Mouse (Mus musculus) lung, embryonic 15.5 days (tissue): ENCODE measurements around the gene Dgkd. TPM values are rescaled to one million over a fixed set of nuclear protein-coding genes. Genes with fewer than 3 reads are reported as not detected.

Experiments
- ATAC-seq: fragments of 200-750 bp; cut with Nextera tagmentation; 2 replicates; pipeline ENCODE4 v1.8.0; 2017; ENCODE audit warnings: moderate number of reproducible peaks, borderline replicate concordance; ENCODE audit not compliant: low FRiP score, low TSS enrichment; ENCODE audit errors: extremely low read depth
- H3K27ac ChIP-seq: fragments of 300-500 bp; sonication (generic); 2 replicates; pipeline ENCODE4 v1.5.1; 2015; ENCODE audit warnings: moderate library complexity, mild to moderate bottlenecking, inconsistent platforms
- H3K27me3 ChIP-seq: fragments of 300-500 bp; sonication (generic); 2 replicates; pipeline ENCODE4 v1.6.1; 2015; ENCODE audit warnings: inconsistent platforms
- H3K36me3 ChIP-seq: fragments of 300-500 bp; sonication (generic); 2 replicates; pipeline ENCODE4 v1.6.1; 2015; ENCODE audit warnings: inconsistent platforms
- H3K4me1 ChIP-seq: fragments of 300-500 bp; sonication (generic); 2 replicates; pipeline ENCODE4 v1.6.1; 2015; ENCODE audit warnings: inconsistent platforms
- H3K4me2 ChIP-seq: fragments of 300-500 bp; sonication (generic); 2 replicates; pipeline ENCODE4 v1.6.1; 2015; ENCODE audit warnings: inconsistent platforms, mild to moderate bottlenecking, moderate library complexity
- H3K4me3 ChIP-seq: fragments of 300-500 bp; sonication (generic); 2 replicates; pipeline ENCODE4 v1.5.1; 2015; ENCODE audit warnings: mild to moderate bottlenecking, inconsistent platforms
- H3K9ac ChIP-seq: fragments of 300-500 bp; sonication (generic); 2 replicates; pipeline ENCODE4 v1.6.1; 2015; ENCODE audit warnings: inconsistent platforms
- H3K9me3 ChIP-seq: fragments of 300-500 bp; sonication (generic); 2 replicates; pipeline ENCODE4 v1.6.1; 2016; ENCODE audit warnings: inconsistent platforms
- WGBS: fragments of 180-500 bp; shearing (Covaris S2); methylation state at CpG from one replicate; pipeline ENCODE4 v1.1.7; 2015; 5-methylcytosine and 5-hydroxymethylcytosine counted together
- polyA plus RNA-seq: library from polyadenylated mRNA; unstranded; fragments of >200 nt; fragmentation: Nextera tagmentation; extraction: Ambion mirVana; gene quantifications from 2 replicates; pipeline ENCODE4 v1.2.1, GENCODE M21; 2015

Dgkd gene
- polyA plus RNA-seq, 1 experiment from 2014 or later: 33.5 TPM

GRCm38 (mm10) chr1:87873081-87873480 is 20.0 kb downstream of the Dgkd start:
- ATAC-seq: no peak
- no peaks in the 10 kb centered on the region for H3K36me3 ChIP-seq
- no peak overlapping the region for H3K27ac ChIP-seq
- H3K4me2 ChIP-seq: no peak overlapping the region
- no peaks in the 10 kb centered on the region for H3K9me3 ChIP-seq
- no peak overlapping the region for H3K4me3 ChIP-seq
- peaks cover 15% of the 10 kb centered on the region for H3K4me1 ChIP-seq
- no peaks in the 10 kb centered on the region for H3K27me3 ChIP-seq
- no peak overlapping the region for H3K9ac ChIP-seq

- Histone ChIP-seq H3K27me3 (no peaks in the 10 kb centered on the region), H3K9ac (no peak overlapping the region), H3K27ac (no peak overlapping the region), H3K4me2 (no peak overlapping the region), H3K36me3 (no peaks in the 10 kb centered on the region), H3K4me3 (no peak overlapping the region), H3K9me3 (no peaks in the 10 kb centered on the region), H3K4me1 (peaks cover 42% of the 10 kb centered on the region)
- ATAC-seq: no peak
- WGBS: 91% methylated on average over 1 of the region's 1 CpGs
These were observed 23.0 kb downstream of the Dgkd start for GRCm38 (mm10) chr1:87876065-87876464.

DNA sequence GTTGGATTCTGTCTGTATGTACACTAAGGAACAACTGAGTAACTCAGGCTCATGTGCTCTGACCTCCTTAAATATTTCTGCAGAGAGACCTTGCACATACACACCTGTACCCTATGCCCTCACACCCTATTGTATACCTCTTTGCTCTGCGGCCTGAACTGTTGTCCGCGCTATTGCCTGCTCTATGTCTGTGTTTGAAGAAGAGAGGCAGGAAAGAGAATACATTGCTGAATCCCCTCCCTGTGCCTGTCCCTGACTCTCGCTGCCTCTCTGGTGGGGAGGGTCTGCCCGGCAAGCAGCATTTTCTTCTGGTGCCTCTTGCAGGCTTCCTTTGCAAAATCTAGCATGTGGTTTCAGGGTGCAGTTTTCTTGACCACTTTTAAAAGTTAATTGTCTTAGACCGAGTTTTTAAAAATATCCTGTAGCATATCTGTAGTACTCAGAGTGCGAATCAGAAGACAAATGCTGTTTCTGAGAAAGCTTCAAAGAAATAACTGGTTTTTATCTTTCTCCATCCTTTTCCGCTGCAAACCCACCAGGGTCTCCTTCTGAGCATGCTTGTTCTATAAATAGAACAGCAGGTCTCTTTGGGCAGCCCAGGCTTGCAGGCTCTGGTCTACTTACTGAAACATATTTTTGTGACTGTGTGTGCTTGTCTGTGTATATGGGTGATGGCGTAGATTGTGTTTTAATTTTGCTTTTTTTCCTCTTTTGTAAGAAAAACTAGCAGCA is 24.6 kb downstream of the Dgkd start:
- Histone ChIP-seq H3K4me1 (peaks cover 49% of the 10 kb centered on the region), H3K4me2 (no peak overlapping the region)
- WGBS: 48% methylated on average over 9 of the region's 9 CpGs

DNA sequence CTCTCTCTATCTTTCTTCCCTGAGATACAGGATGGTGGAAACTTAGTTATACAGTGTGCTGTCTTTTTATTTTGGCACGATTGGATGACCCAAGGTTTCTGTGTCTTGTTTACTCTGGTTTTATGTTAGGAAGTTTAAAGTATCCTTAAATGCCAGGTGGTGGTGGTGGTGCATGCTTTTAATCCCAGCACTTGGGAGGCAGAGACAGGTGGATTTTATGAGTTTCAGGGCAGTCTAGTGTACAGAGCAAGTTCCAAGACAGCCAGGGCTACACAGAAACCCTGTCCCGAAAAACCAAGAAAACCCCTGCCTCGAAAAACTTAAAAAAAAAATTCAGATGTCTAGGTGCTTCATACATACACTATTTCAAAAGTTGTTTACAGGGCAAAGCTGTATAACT is 25.9 kb downstream of the Dgkd start:
- H3K36me3 ChIP-seq: peaks cover 9% of the 10 kb centered on the region
- H3K4me1 ChIP-seq: peaks cover 49% of the 10 kb centered on the region
- H3K27ac ChIP-seq: peak overlapping the region; percentile 94
- H3K9me3 ChIP-seq: no peaks in the 10 kb centered on the region
- no peak for ATAC-seq
- 72% methylated on average over 3 of the region's 3 CpGs for WGBS
- H3K27me3 ChIP-seq: no peaks in the 10 kb centered on the region
- H3K9ac ChIP-seq: no peak overlapping the region
- no peak overlapping the region for H3K4me2 ChIP-seq
- H3K4me3 ChIP-seq: no peak overlapping the region

More for the DNA sequence above, 24.6 kb downstream of the Dgkd start:
- Histone ChIP-seq H3K9me3 (no peaks in the 10 kb centered on the region), H3K9ac (no peak overlapping the region), H3K27me3 (no peaks in the 10 kb centered on the region), H3K36me3 (0 out of 2 replicates have a peak, but pooled peaks cover under 1% of the 10 kb centered on the region), H3K27ac (0 out of 2 replicates have a peak overlapping the region, but pooled peaks have one; percentile 94), H3K4me3 (no peak overlapping the region)
- no peak for ATAC-seq

GRCm38 (mm10) chr1:87879494-87880325 is 26.6 kb downstream of the Dgkd start:
- H3K4me1 ChIP-seq: peaks cover 49% of the 10 kb centered on the region

DNA sequence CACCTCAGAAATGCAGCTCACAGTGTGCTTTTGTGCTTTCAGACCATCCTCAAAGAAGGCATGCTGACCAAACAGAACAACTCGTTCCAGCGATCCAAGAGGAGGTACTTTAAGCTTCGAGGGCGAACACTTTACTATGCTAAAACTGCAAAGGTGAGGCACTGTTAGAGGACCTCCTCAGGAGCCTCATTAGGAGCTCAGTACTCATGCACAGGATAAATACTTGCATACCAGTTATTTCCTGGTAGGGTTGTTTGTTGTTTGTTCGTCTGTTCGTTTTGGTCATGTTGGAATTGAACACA is 27.2 kb downstream of the Dgkd start:
- ATAC-seq: no peak
- Histone ChIP-seq H3K4me1 (peaks cover 49% of the 10 kb centered on the region), H3K36me3 (peaks cover 14% of the 10 kb centered on the region), H3K9ac (no peak overlapping the region), H3K9me3 (no peaks in the 10 kb centered on the region), H3K27ac (peak overlapping the region; percentile 94), H3K4me2 (peak overlapping the region; percentile 28; the same call in 1 of the 2 replicates), H3K27me3 (no peaks in the 10 kb centered on the region), H3K4me3 (no peak overlapping the region)
- 75% methylated on average over 6 of the region's 6 CpGs for WGBS

More at GRCm38 (mm10) chr1:87879494-87880325, 26.6 kb downstream of the Dgkd start:
- no peak overlapping the region for H3K9ac ChIP-seq
- peak overlapping the region; percentile 28; the same call in 1 of the 2 replicates for H3K4me2 ChIP-seq
- peaks cover 13% of the 10 kb centered on the region for H3K36me3 ChIP-seq
- H3K9me3 ChIP-seq: no peaks in the 10 kb centered on the region
- 7% methylated on average over 3 of the region's 3 CpGs for WGBS
- no peak overlapping the region for H3K4me3 ChIP-seq
- H3K27ac ChIP-seq: peak overlapping the region; percentile 94
- H3K27me3 ChIP-seq: no peaks in the 10 kb centered on the region
- peak; percentile 95 for ATAC-seq

GRCm38 (mm10) chr1:87880856-87881255 is 27.8 kb downstream of the Dgkd start:
- WGBS: 38% methylated on average over 2 of the region's 2 CpGs
- Histone ChIP-seq H3K9ac (no peak overlapping the region), H3K36me3 (peaks cover 18% of the 10 kb centered on the region), H3K4me2 (no peak overlapping the region), H3K27ac (peak overlapping the region; percentile 94), H3K4me3 (no peak overlapping the region), H3K27me3 (no peaks in the 10 kb centered on the region), H3K4me1 (peaks cover 49% of the 10 kb centered on the region), H3K9me3 (no peaks in the 10 kb centered on the region)
- no peak for ATAC-seq

DNA sequence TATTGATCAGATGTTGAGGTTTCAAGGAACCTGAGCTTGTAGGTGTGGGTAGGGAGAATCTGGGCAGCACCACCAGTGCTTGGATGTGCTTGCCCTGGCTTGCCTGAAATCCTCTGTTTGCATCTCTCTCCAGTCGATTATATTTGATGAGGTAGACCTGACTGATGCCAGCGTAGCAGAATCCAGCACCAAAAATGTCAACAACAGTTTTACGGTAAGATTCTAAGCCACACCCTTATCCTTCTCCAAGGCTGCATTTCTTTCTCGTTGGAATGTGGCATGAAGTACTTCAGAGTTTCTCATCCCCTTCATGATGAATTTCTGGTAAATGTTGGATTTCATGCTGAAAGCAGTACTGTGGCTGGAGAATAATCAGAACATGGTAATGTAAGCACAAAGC is 28.6 kb downstream of the Dgkd start:
- Histone ChIP-seq H3K27me3 (no peaks in the 10 kb centered on the region), H3K4me1 (peaks cover 49% of the 10 kb centered on the region), H3K27ac (peak overlapping the region; percentile 94; the same call in 1 of the 2 replicates), H3K9ac (no peak overlapping the region), H3K4me2 (no peak overlapping the region), H3K36me3 (peaks cover 18% of the 10 kb centered on the region), H3K4me3 (no peak overlapping the region), H3K9me3 (no peaks in the 10 kb centered on the region)
- ATAC-seq: no peak
- 42% methylated on average over 4 of the region's 4 CpGs for WGBS

- Histone ChIP-seq H3K4me2 (no peak overlapping the region), H3K9me3 (no peaks in the 10 kb centered on the region), H3K4me3 (no peak overlapping the region), H3K4me1 (peaks cover 45% of the 10 kb centered on the region), H3K27ac (no peak overlapping the region), H3K27me3 (no peaks in the 10 kb centered on the region), H3K9ac (no peak overlapping the region), H3K36me3 (peaks cover 18% of the 10 kb centered on the region)
- no peak for ATAC-seq
These were observed 29.5 kb downstream of the Dgkd start for GRCm38 (mm10) chr1:87882554-87882953.

DNA sequence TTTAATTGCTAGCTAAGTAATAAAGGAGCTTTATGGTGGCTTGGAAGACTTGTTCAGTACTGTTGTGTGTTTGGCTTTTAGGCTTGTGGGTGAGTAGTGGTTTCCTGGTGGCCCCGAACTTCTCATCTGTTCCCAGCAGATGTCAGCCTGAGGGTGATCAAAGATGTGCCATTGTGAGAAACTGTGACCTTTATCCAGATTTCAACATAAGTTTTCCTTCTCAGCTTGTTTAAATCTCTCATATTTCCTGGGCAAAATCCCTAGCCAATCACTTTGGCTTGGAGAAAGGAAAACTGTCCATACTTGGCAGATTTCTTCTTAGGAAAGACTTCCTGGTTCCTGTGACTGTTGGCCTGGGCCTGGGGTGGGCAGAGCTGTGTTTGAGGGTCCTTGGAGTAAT is 37.9 kb downstream of the Dgkd start:
- H3K4me1 ChIP-seq: peaks cover 17% of the 10 kb centered on the region
- peak overlapping the region; percentile 33 for H3K27ac ChIP-seq
- H3K9me3 ChIP-seq: no peaks in the 10 kb centered on the region
- no peak overlapping the region for H3K4me3 ChIP-seq
- peak; percentile 67; the same call in 1 of the 2 replicates for ATAC-seq
- 31% methylated on average over 1 of the region's 1 CpGs for WGBS
- H3K36me3 ChIP-seq: no peaks in the 10 kb centered on the region
- no peak overlapping the region for H3K4me2 ChIP-seq
- no peak overlapping the region for H3K9ac ChIP-seq
- H3K27me3 ChIP-seq: no peaks in the 10 kb centered on the region

GRCm38 (mm10) chr1:87891634-87892033 is 38.5 kb downstream of the Dgkd start:
- no peaks in the 10 kb centered on the region for H3K9me3 ChIP-seq
- no peak overlapping the region for H3K4me2 ChIP-seq
- no peak overlapping the region for H3K4me3 ChIP-seq
- 72% methylated on average over 4 of the region's 4 CpGs for WGBS
- no peaks in the 10 kb centered on the region for H3K36me3 ChIP-seq
- H3K9ac ChIP-seq: no peak overlapping the region
- H3K27ac ChIP-seq: peak overlapping the region; percentile 33
- no peaks in the 10 kb centered on the region for H3K27me3 ChIP-seq
- ATAC-seq: no peak
- H3K4me1 ChIP-seq: peaks cover 17% of the 10 kb centered on the region

DNA sequence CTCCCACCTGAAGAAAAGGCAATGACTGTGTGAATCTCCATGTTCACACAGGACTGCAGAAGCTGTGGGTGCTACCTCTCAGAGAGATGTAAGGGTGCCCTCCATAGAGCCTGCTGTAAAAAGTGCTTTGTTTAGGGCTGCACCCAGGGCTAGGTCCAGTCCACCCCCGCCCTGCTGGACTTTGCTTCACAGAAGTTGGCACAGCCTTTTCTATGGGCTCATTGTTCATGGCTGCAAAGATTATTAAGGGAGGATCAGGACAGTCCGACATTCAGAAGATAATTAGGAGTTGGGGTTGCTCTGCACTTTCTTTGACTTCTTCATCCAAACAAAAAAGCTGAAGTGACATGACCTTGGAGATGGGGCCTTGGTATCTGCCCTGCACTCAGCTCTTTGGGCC is 39.4 kb downstream of the Dgkd start:
- ATAC-seq: no peak
- no peak overlapping the region for H3K9ac ChIP-seq
- H3K27ac ChIP-seq: no peak overlapping the region
- H3K36me3 ChIP-seq: no peaks in the 10 kb centered on the region
- H3K4me2 ChIP-seq: no peak overlapping the region
- no peaks in the 10 kb centered on the region for H3K9me3 ChIP-seq
- WGBS: 88% methylated on average over 2 of the region's 2 CpGs
- no peaks in the 10 kb centered on the region for H3K27me3 ChIP-seq
- peaks cover 17% of the 10 kb centered on the region for H3K4me1 ChIP-seq
- H3K4me3 ChIP-seq: no peak overlapping the region
